Mouse (Mus musculus) small intestine, adult 2 months (tissue): ENCODE measurements around the gene Tmeff1. TPM values are rescaled to one million over a fixed set of nuclear protein-coding genes. Genes with fewer than 3 reads are reported as not detected.

Source experiments
- H3K27ac ChIP-seq: fragments of 200-500 bp; 2 replicates; pipeline ENCODE4 v1.5.1; 2012; ENCODE audit warnings: low read depth, low read length, control low read depth, inconsistent platforms; ENCODE audit not compliant: insufficient read depth
- H3K27me3 ChIP-seq: fragments of 200-500 bp; 2 replicates; pipeline ENCODE4 v1.6.1; 2012; ENCODE audit warnings: mild to moderate bottlenecking, moderate library complexity, low read length, inconsistent platforms; ENCODE audit not compliant: control insufficient read depth, insufficient read depth
- H3K36me3 ChIP-seq: fragments of 200-500 bp; 2 replicates; pipeline ENCODE4 v1.6.1; 2012; ENCODE audit warnings: mild to moderate bottlenecking, low read length, control low read depth, inconsistent platforms; ENCODE audit not compliant: control insufficient read depth, insufficient read depth
- H3K4me1 ChIP-seq: fragments of 200-500 bp; 2 replicates; pipeline ENCODE4 v1.6.1; 2012; ENCODE audit warnings: low read length, inconsistent platforms, mixed read lengths; ENCODE audit not compliant: control insufficient read depth, insufficient read depth, insufficient read length
- H3K4me3 ChIP-seq: fragments of 200-500 bp; 2 replicates; pipeline ENCODE4 v1.5.1; 2012; ENCODE audit warnings: low read depth, mild to moderate bottlenecking, control low read depth, inconsistent platforms, low read length, moderate library complexity
- CTCF ChIP-seq: fragments of 200-500 bp; IDR thresholded peaks from 2 replicates; pipeline ENCODE4 v1.5.1; 2012; ENCODE audit warnings: low read depth, mild to moderate bottlenecking, control low read depth, inconsistent platforms, low read length, moderate library complexity, mixed read lengths; ENCODE audit not compliant: insufficient replicate concordance, insufficient read length; ENCODE audit errors: extremely low read depth
- POLR2A ChIP-seq: fragments of 200-500 bp; IDR thresholded peaks from 2 replicates; pipeline ENCODE4 v1.6.1; 2012; ENCODE audit warnings: low read depth, mild to moderate bottlenecking, control low read depth, inconsistent platforms, low read length, moderate library complexity
- WGBS: fragments of 180-500 bp; shearing (Covaris S2); methylation state at CpG from one replicate; pipeline ENCODE4 v1.1.7; 2018; 5-methylcytosine and 5-hydroxymethylcytosine counted together
- polyA plus RNA-seq: library from polyadenylated mRNA; depleted of rRNA; stranded (reverse); fragments of >200 nt; gene quantifications from 2 replicates; pipeline ENCODE4 v1.2.3, GENCODE M21; 2012

The Tmeff1 gene
- polyA plus RNA-seq, 1 experiment: 1.9 TPM

DNA sequence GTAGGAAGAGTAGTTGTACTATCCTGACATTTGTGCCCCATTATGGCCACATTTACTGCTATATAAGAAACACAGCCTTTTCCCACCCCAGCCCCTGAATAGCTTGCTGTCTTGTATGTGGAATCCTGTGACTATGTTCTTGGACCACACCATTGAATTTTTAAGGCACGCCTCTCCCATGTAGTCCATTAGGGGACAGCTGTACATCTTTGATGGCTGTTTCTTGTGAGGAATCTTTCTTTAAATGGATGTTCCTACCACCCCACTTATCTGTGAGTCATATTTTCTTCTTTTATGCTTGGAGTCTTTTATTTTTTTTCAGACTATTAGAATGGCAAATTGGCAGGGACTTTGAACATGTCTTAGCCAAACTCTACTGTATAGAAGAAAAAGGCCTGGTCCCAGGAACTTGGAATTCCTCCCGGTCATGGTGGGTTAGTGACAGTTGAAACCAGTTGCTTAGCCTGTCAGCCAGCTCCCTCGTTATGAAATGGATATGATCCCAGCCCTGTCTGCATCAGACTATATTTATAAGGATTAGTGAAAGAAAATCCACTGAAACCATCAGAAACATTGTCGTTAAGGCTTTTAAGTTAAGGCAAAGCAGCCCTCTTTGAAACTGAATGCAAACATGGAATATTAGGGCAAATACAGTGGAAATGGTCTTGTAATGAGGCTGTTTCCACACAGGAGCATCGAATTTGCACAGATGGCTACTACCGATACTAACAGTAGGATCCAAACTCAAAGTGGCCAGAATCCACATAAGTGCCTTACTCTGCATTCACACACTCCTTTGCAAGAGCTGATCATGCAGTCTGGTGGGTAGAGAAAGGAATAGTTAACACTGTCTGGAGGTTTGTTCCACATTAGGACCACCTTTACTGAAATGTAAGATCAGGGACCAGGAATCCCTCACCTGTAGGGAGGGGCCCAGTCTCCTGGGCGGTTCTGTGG lies 75.9 kb downstream of the Tmeff1 start:
- WGBS: 91% methylated on average over 7 of the region's 7 CpGs
- Histone ChIP-seq H3K4me1 (0 out of 2 replicates have a peak, but pooled peaks cover 2% of the 10 kb centered on the region), H3K36me3 (no peaks in the 10 kb centered on the region), H3K27ac (no peak overlapping the region), H3K4me3 (no peak overlapping the region), H3K27me3 (no peaks in the 10 kb centered on the region)
- no peak for TF ChIP-seq CTCF
- no peak for TF ChIP-seq POLR2A

DNA sequence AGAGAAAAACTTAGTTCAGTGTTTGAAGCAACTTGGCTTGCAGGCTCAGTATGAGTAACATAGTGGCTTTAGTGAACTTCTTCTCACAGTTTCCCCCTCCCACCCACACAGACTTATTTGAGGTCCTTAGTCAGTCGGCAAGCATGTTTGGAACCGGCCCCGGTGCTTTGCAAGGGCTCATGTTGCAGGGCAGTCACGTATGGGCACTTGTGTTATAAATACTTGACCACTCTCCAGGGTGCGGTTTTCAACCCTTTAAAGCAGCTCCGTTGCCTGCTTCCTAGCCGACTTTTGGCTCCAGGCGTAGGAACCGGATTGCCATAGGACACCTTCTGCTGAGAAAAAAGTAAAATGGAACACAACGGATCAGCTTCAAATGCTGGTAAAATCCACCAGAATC lies 78.3 kb downstream of the Tmeff1 start, which contains the start of gene Cavin4:
Gene Cavin4, plus strand, starts transcription at position 244 of the 400 bp plus-strand sequence.
- no peak for TF ChIP-seq POLR2A
- TF ChIP-seq CTCF: no peak
- Histone ChIP-seq H3K27ac (no peak within 1 kb of the TSS), H3K27me3 (no peaks in the 10 kb centered on the region), H3K4me3 (no peak within 1 kb of the TSS), H3K36me3 (no peaks in the 10 kb centered on the region), H3K4me1 (peaks cover 3% of the 10 kb centered on the region; the same call in 1 of the 2 replicates)
- WGBS: 94% methylated on average over 10 of the region's 10 CpGs

GRCm38 (mm10) chr4:48664021-48664420 lies 79.0 kb downstream of the Tmeff1 start:
- no peaks in the 10 kb centered on the region for H3K36me3 ChIP-seq
- TF ChIP-seq CTCF (no peak), POLR2A (no peak)
- WGBS: 95% methylated on average over 6 of the region's 6 CpGs
- peaks cover 3% of the 10 kb centered on the region; the same call in 1 of the 2 replicates for H3K4me1 ChIP-seq
- H3K4me3 ChIP-seq: no peak overlapping the region
- H3K27ac ChIP-seq: no peak overlapping the region
- no peaks in the 10 kb centered on the region for H3K27me3 ChIP-seq

GRCm38 (mm10) chr4:48667279-48667678 lies 82.3 kb downstream of the Tmeff1 start:
- no peaks in the 10 kb centered on the region for H3K36me3 ChIP-seq
- WGBS: 38% methylated on average over 6 of the region's 6 CpGs
- peaks cover 2% of the 10 kb centered on the region; the same call in 1 of the 2 replicates for H3K4me1 ChIP-seq
- TF ChIP-seq CTCF (no peak), POLR2A (no peak)
- H3K4me3 ChIP-seq: no peak overlapping the region
- no peak overlapping the region for H3K27ac ChIP-seq
- no peaks in the 10 kb centered on the region for H3K27me3 ChIP-seq

DNA sequence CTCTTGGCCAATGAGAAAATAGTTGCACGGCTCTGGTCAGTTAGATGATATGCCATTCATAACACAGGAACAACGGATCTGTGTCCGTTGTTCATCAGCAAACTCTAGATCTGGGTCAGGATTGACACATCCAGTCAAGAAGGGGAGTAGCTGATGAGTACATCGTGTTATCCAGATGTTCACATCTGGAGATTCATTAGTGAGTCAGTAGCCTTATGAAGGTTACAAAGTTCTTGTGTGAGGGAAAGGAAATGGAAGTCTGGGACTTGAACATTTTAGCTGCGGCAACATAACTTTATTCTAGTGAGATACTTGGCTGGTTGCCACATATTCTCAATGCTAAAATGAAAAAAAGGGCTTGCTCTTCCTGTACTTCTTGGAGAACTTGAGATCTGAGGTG lies 87.9 kb downstream of the Tmeff1 start:
- 76% methylated on average over 5 of the region's 5 CpGs for WGBS
- Histone ChIP-seq H3K36me3 (no peaks in the 10 kb centered on the region), H3K27ac (no peak overlapping the region)

DNA sequence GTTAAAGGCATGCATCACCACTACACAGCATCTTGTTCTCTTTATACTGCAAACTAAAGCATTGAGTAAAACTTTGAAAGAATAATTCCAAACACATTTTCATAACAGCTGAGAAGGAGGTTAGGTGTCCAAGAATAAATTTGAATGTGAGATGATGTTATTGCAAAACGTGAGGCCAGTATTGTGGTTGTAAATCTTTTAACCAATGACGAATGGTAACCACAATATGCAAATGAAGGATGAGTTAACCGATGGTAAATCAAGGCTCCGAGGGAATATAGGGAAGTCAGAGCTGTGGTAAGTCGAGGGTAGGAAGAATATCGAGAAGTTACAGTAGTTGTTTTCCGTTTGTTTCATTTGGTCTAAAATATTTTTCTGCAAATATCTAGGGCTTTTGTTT lies 89.4 kb downstream of the Tmeff1 start:
- 71% methylated on average over 7 of the region's 7 CpGs for WGBS
- Histone ChIP-seq H3K4me3 (no peak overlapping the region), H3K4me1 (no peaks in the 10 kb centered on the region), H3K36me3 (no peaks in the 10 kb centered on the region), H3K27me3 (no peaks in the 10 kb centered on the region), H3K27ac (no peak overlapping the region)
- TF ChIP-seq CTCF: no peak

More for the DNA sequence above, 87.9 kb downstream of the Tmeff1 start:
- H3K27me3 ChIP-seq: no peaks in the 10 kb centered on the region
- H3K4me1 ChIP-seq: no peaks in the 10 kb centered on the region
- TF ChIP-seq POLR2A: no peak
- no peak for TF ChIP-seq CTCF
- H3K4me3 ChIP-seq: no peak overlapping the region

DNA sequence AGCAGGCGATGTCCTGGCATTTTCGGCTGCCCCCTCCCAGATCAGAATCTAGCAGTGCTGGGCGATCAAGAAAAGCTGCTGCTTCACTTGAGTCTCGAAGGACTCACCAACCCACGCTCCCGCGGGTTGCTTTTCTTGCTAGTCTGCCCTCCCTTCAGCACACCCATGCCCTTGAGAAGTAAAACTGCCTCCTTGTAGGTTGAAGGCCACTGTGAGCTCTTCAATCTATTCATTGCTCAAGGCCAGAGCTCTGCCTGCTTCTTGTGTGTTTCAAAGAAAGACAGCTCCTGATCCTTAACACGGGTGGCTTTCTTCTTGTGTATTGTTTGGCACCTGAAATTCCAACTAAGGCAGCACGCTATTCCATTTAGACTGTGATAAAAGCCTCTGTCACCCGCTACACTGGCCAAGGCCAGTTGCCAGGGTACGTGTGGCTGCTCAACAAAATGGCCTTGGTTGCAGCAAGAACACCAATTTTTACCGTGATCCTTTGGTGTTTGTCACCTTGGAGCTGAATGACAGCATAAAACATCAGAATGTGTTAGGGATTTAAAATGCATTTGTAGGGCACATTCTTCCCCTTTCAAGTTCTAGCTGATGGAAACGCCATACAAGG lies 91.7 kb downstream of the Tmeff1 start:
- Histone ChIP-seq H3K27ac (no peak overlapping the region), H3K4me1 (no peaks in the 10 kb centered on the region; the same call in 1 of the 2 replicates), H3K27me3 (no peaks in the 10 kb centered on the region), H3K36me3 (no peaks in the 10 kb centered on the region), H3K4me3 (no peak overlapping the region)
- TF ChIP-seq POLR2A: no peak
- TF ChIP-seq CTCF: no peak
- WGBS: 92% methylated on average over 13 of the region's 13 CpGs
